Mouse (Mus musculus) spleen, adult 2 months (tissue): ENCODE measurements around the gene Slc16a10.

Experiments used
- CTCF ChIP-seq: fragments of 200-500 bp; IDR thresholded peaks from 2 replicates; pipeline ENCODE4 v1.5.1; 2011; ENCODE audit warnings: mild to moderate bottlenecking, inconsistent platforms; ENCODE audit not compliant: insufficient read depth, insufficient read length, insufficient replicate concordance; ENCODE audit errors: extremely low read depth
- POLR2A ChIP-seq: fragments of 200-500 bp; IDR thresholded peaks from 2 replicates; pipeline ENCODE4 v1.6.1; 2011; ENCODE audit warnings: low read depth, low read length, inconsistent platforms

DNA sequence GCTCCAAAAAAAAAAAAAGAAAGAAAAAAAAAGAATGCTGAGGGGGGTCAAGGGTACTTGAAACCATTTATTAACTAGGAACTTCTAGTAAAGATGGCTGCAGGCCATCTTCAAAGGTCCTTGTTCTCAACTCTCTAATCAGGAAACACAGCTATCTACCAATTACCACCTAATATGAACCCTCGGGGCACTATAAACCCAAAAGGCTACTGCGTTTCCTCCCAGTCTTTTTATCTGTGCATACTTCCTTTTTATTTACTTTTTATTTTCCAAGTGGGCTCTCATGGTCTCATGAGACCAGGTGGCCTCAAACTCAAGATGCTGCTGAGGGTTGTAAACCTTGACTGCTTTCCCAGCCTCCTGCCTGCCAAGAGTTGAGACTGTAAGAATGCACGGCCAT, 4.4 kb upstream of the Slc16a10 start:
- TF ChIP-seq POLR2A = no peak
- TF ChIP-seq CTCF = no peak
